Mouse (Mus musculus): ENCODE measurements at regions not wholly inside any gene's neighbourhood (a gene's known extent, or its start where the extent isn't known, plus 50 kb on each side); places are given as distances from the start of the nearest gene placed in this dataset.

DNA sequence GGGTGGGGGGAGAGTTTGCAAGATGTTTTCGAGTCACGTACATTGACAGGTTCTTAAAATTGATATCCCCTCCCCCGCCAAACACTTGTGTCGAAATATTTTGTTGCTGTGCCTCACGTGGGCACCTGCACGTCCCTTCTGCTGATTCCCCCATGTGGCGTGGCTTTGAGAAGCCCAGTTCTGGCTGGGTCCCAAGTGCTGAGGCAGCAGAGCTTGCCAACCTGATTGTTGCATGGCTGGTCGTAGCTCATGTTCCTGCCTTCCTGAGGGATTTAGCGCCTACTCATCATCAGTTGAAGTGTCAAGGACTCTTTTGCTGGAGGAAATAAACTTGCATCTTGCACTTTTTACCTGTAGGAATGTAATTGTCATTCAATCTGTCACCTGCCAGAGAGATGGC is 137.8 kb downstream of the Tfcp2l1 start:
- no peaks in the 10 kb centered on the region for H3K27me3 ChIP-seq (ENCODE audit: insufficient read depth, low read length)
- no peak for TF ChIP-seq CTCF (IDR thresholded peaks at IDR 0.05; ENCODE audit: low read depth)
- no peak for ATAC-seq (ENCODE audit: insufficient read depth)
- 54% methylated on average over 9 of the region's 9 CpGs for WGBS
- H3K9ac ChIP-seq = no peak overlapping the region
- no peaks in the 10 kb centered on the region for H3K9me3 ChIP-seq (ENCODE audit: low read depth, low read length)
- H3K4me3 ChIP-seq (ENCODE audit: low read depth, low read length) = no peak overlapping the region
- peak; percentile 12 for DNase-seq
- H3K4me2 ChIP-seq = no peak overlapping the region
- H3K4me1 ChIP-seq (ENCODE audit: insufficient read depth) = no peaks in the 10 kb centered on the region
- no peaks in the 10 kb centered on the region for H3K36me3 ChIP-seq (ENCODE audit: insufficient read depth)
- no peak overlapping the region for H3K27ac ChIP-seq (ENCODE audit: low read depth)

DNA sequence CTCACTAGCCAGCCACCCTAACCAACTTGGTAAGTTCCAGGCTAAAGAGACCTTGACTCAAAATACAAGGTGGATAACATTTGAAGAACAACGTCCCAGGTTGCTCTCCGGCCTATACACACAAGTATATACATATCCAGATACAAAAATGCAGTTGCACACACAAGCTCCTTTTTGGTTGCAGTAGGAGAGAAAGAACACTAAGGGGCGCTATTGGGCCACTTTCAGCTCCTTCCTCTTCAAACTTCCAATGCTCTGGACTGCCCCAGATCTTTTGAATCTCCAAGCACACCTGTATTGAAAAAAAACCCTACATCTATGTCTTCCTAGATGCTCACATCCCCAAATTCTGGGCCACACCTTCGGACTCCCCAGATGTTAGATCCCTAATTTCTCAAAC is 141.1 kb downstream of the Tfcp2l1 start:
- no peak overlapping the region for H3K4me2 ChIP-seq
- H3K36me3 ChIP-seq (ENCODE audit: insufficient read depth) = no peaks in the 10 kb centered on the region
- H3K9ac ChIP-seq = no peak overlapping the region
- 26% methylated on average over 4 of the region's 4 CpGs for WGBS
- no peak for ATAC-seq (ENCODE audit: insufficient read depth)
- H3K27me3 ChIP-seq (ENCODE audit: insufficient read depth, low read length) = no peaks in the 10 kb centered on the region
- H3K4me3 ChIP-seq (ENCODE audit: low read depth, low read length) = no peak overlapping the region
- peak; percentile 76 for DNase-seq
- peak; percentile 72 for TF ChIP-seq CTCF (IDR thresholded peaks at IDR 0.05; ENCODE audit: low read depth)
- H3K4me1 ChIP-seq (ENCODE audit: insufficient read depth) = no peaks in the 10 kb centered on the region
- no peaks in the 10 kb centered on the region for H3K9me3 ChIP-seq (ENCODE audit: low read depth, low read length)
- H3K27ac ChIP-seq (ENCODE audit: low read depth) = no peak overlapping the region

DNA sequence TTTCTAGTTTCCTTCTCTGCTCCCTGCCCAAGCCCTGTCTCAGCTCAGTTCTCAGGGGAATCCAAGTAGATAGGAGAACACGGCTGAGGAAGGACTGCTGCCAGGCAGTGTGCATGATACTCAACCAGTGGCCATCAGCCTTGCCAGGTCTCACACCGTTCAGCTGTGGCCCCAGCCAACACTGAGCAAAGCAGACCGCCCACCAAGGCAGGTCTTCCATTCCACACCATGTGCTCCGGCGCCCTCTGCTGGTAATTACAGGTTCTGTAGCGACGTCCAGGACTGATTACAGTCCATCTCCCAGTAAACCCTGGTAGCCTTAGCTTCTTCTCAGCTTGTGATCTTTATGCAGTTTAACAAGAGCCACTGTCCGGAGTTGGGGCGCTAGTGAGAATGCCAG is 144.5 kb downstream of the Tfcp2l1 start:
- H3K4me2 ChIP-seq = no peak overlapping the region
- no peak overlapping the region for H3K27ac ChIP-seq (ENCODE audit: low read depth)
- H3K4me1 ChIP-seq (ENCODE audit: insufficient read depth) = no peaks in the 10 kb centered on the region
- H3K4me3 ChIP-seq (ENCODE audit: low read depth, low read length) = no peak overlapping the region
- no peaks in the 10 kb centered on the region for H3K27me3 ChIP-seq (ENCODE audit: insufficient read depth, low read length)
- no peaks in the 10 kb centered on the region for H3K9me3 ChIP-seq (ENCODE audit: low read depth, low read length)
- peak; percentile 86 for DNase-seq
- 17% methylated on average over 9 of the region's 9 CpGs for WGBS
- no peaks in the 10 kb centered on the region for H3K36me3 ChIP-seq (ENCODE audit: insufficient read depth)
- no peak overlapping the region for H3K9ac ChIP-seq
- TF ChIP-seq CTCF (IDR thresholded peaks at IDR 0.05; ENCODE audit: low read depth) = peak; percentile 80
- ATAC-seq (ENCODE audit: insufficient read depth) = peak; percentile 36; the same call in 1 of the 2 replicates

DNA sequence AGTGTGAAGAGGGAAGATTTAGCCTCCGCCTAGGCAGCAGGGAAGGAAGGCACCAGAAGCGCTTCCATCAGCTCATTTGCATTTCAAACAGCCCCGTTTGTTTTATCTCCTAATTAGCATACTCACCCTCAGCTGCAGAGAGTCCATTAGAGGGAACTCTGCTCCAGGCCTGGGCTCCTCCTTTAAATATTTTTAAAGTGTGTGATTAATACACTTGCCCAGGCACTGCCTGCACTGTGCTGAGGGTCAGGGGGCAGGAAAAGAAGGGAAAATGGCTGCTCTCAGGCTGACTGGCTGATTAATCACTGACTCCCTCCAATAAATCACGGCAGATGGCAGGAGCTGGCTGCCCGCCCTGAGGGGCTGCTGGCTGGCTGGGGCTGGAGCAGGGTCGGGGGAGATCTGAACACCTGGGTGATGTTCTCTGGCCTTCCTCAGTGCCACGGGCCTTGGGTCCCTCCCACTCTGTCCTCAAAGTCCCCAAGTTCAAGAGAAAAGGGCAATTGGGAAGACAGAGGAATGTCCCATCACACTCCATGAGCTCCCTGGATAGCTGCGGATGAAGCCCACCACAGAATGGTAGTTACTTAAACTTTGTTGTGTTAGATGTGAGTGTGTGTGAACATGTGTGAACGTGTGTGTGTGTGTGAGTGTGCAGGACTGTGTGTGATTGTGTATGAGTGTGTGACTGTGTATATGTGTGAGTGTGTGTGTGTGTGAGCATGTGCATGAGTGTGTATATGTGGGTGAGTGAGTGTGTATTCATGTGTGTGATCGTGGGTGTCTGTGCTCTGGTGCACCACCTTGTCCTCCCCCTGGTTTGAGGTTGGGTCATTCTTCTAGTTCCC is 149.1 kb downstream of the Tfcp2l1 start:
- 25% methylated on average over 10 of the region's 10 CpGs for WGBS
- ATAC-seq (ENCODE audit: insufficient read depth) = no peak

More for the DNA sequence above, 149.1 kb downstream of the Tfcp2l1 start:
- TF ChIP-seq CTCF (IDR thresholded peaks at IDR 0.05; ENCODE audit: low read depth) = no peak
- no peak overlapping the region for H3K4me2 ChIP-seq
- H3K4me3 ChIP-seq (ENCODE audit: low read depth, low read length) = no peak overlapping the region
- H3K9me3 ChIP-seq (ENCODE audit: low read depth, low read length) = no peaks in the 10 kb centered on the region
- H3K9ac ChIP-seq = no peak overlapping the region
- H3K36me3 ChIP-seq (ENCODE audit: insufficient read depth) = no peaks in the 10 kb centered on the region
- H3K27ac ChIP-seq (ENCODE audit: low read depth) = no peak overlapping the region
- DNase-seq = no peak
- no peaks in the 10 kb centered on the region for H3K27me3 ChIP-seq (ENCODE audit: insufficient read depth, low read length)
- no peaks in the 10 kb centered on the region for H3K4me1 ChIP-seq (ENCODE audit: insufficient read depth)

Measured in lung, embryonic 14.5 days (tissue).